Mouse (Mus musculus) stomach, adult 2 months (tissue): Measurements from ENCODE around the gene Pigv. TPM values are rescaled to one million over a fixed set of nuclear protein-coding genes. Genes with fewer than 3 reads are reported as not detected.

ENCODE experiments used
- polyA plus RNA-seq: library from polyadenylated mRNA; depleted of rRNA; stranded (reverse); fragments of >200 nt; gene quantifications from 2 replicates; pipeline ENCODE4 v1.2.3, GENCODE M21; 2012; rRNA removed

The Pigv gene
- polyA plus RNA-seq, result 5.0 and 5.5 TPM in 2 replicates

GRCm38 (mm10) chr4:133671881-133672844 lies at the start of gene Pigv:
Pigv (minus strand) TSS chr4:133672647.

GRCm38 (mm10) chr4:133649989-133650699 lies 22.3 kb downstream of the Pigv start, which contains the start of gene Zdhhc18:
Zdhhc18 (minus strand) TSS chr4:133650154.

Other genes starting within 250 kb of the Pigv start
- 15.0 and 35.0 TPM in 2 replicates for gene Tent5b, start 192.5 kb downstream of the Pigv start, polyA plus RNA-seq
- 9.6 and 21.2 TPM in 2 replicates for gene Trnp1, start 174.1 kb downstream of the Pigv start, polyA plus RNA-seq
- gene Kdf1, start 153.7 kb downstream of the Pigv start, polyA plus RNA-seq, result 33.3 and 37.0 TPM in 2 replicates
- gene Nudc, start 126.7 kb downstream of the Pigv start, polyA plus RNA-seq, result 10.3 TPM in 2 replicates
- gene Nr0b2, start 119.3 kb downstream of the Pigv start, polyA plus RNA-seq, result 14.8 and 32.2 TPM in 2 replicates
- gene Gpatch3, start 97.9 kb downstream of the Pigv start, polyA plus RNA-seq, result 3.0 and 4.2 TPM in 2 replicates
- 26.8 and 39.3 TPM in 2 replicates for gene Gpn2, start 88.3 kb downstream of the Pigv start, polyA plus RNA-seq
- gene Sfn, start 70.5 kb downstream of the Pigv start, polyA plus RNA-seq, result 216 and 251 TPM in 2 replicates
- 16.2 and 20.2 TPM in 2 replicates for gene Zdhhc18, start 22.5 kb downstream of the Pigv start, polyA plus RNA-seq
- gene Arid1a, start 84.1 kb upstream of the Pigv start, polyA plus RNA-seq, result 16.7 and 22.6 TPM in 2 replicates
- 49.6 and 54.9 TPM in 2 replicates for gene Rps6ka1, start 215.2 kb upstream of the Pigv start, polyA plus RNA-seq